ENCODE assay signal across 7 mouse cellular contexts in genomic region chr12:105009370-105010212, GRCm38 (mm10). TPM values are rescaled to one million over a fixed set of nuclear protein-coding genes. Genes with fewer than 3 reads are reported as not detected.
A peak's percentile ranks its signal among the peaks of the same experiment; 100 is the strongest.
DNase-seq lines count a peak whose midpoint lies in the region; ATAC-seq and TF ChIP-seq lines count a peak whose summit lies in the region.

TSS of gene Syne3 (minus strand) at chr12:105009809.

- TF ChIP-seq CTCF in Patski (IDR thresholded peaks at IDR 0.05): no peak

- H3K9me3 ChIP-seq in limb, embryonic 14.5 days (ENCODE audit: control insufficient read depth, low read length): no peaks in the 10 kb centered on the region
- H3K9me3 ChIP-seq in midbrain, embryonic 16.5 days (replicated peaks; ENCODE audit: control insufficient read depth, low read length, poor library complexity, severe bottlenecking): no peaks in the 10 kb centered on the region

- H3K4me3 ChIP-seq in limb, embryonic 14.5 days (replicated peaks; ENCODE audit: low read length): peak within 1 kb of the TSS; percentile 62
- peak within 1 kb of the TSS; percentile 61 for H3K4me3 ChIP-seq in midbrain, embryonic 16.5 days (ENCODE audit: low read depth, low read length)

- WGBS in limb, embryonic 14.5 days: under 1% methylated on average over 40 of the region's 66 CpGs
- WGBS in midbrain, embryonic 16.5 days: under 1% methylated on average over 35 of the region's 66 CpGs

- CTCF ChIA-PET in Patski (lab: Charles Lee): interaction anchor here (0.6 kb wide), 1 partner anchor 53 kb away, joined by 4 read pairs; no protein-coding TSS in a partner anchor

- in situ Hi-C loops in Patski (cut with MboI; ENCODE audit: low pct_unique_long_range_greater_than_20kb): no loop called here

- POLR2A ChIA-PET in Patski (lab: Charles Lee): no interaction called here

- no peak for DNase-seq in Patski (ENCODE audit: low read depth, low spot score)
- peak; percentile 74 for DNase-seq in c-Kit-negative CD71-positive TER-119-positive erythroid progenitor cells, embryonic 14.5 days (ENCODE audit: low read depth, low spot score)
- peak; percentile 79 for DNase-seq in gastrocnemius, postnatal 25 days
- DNase-seq in induced T-regulatory cell, adult 2 months (ENCODE audit: low read depth): peak; percentile 89
- peak; percentile 32 for DNase-seq in limb, embryonic 14.5 days (ENCODE audit: low spot score)
- peak; percentile 90 to 94 for DNase-seq in spleen, postnatal 10 days (ENCODE audit: low spot score in 2 of 2)

- H3K4me2 ChIP-seq in limb, embryonic 14.5 days (replicated peaks; ENCODE audit: low read depth, low read length, severe bottlenecking): peak within 1 kb of the TSS; percentile 98
- peak within 1 kb of the TSS; percentile 97 for H3K4me2 ChIP-seq in midbrain, embryonic 16.5 days (ENCODE audit: low read length)

- no peak for TF ChIP-seq POLR2A in limb, embryonic 14.5 days (IDR thresholded peaks at IDR 0.05; ENCODE audit: borderline replicate concordance, extremely low read depth, insufficient read depth, insufficient read length)

- peak within 1 kb of the TSS; percentile 64 for H3K9ac ChIP-seq in limb, embryonic 14.5 days (ENCODE audit: low read depth, low read length, severe bottlenecking)
- H3K9ac ChIP-seq in midbrain, embryonic 16.5 days (ENCODE audit: low read depth, low read length): peak within 1 kb of the TSS; percentile 68

- no peak within 1 kb of the TSS for H3K27ac ChIP-seq in limb, embryonic 14.5 days (replicated peaks; ENCODE audit: low read depth, low read length)
- H3K27ac ChIP-seq in midbrain, embryonic 16.5 days (ENCODE audit: low read length): no peak within 1 kb of the TSS

- no peaks in the 10 kb centered on the region for H3K36me3 ChIP-seq in limb, embryonic 14.5 days (ENCODE audit: control insufficient read depth, insufficient read depth, low read length)
- no peaks in the 10 kb centered on the region for H3K36me3 ChIP-seq in midbrain, embryonic 16.5 days (ENCODE audit: control insufficient read depth, insufficient read depth, low read length)

- H3K27me3 ChIP-seq in Patski: no peaks in the 10 kb centered on the region
- H3K27me3 ChIP-seq in limb, embryonic 14.5 days (ENCODE audit: control insufficient read depth, insufficient read depth, low read length): peaks cover 13% of the 10 kb centered on the region
- H3K27me3 ChIP-seq in midbrain, embryonic 16.5 days (ENCODE audit: control insufficient read depth, insufficient read depth, low read depth, low read length): peaks cover 34% of the 10 kb centered on the region

- peak; percentile 65 for ATAC-seq in Patski
- ATAC-seq in limb, embryonic 14.5 days (ENCODE audit: low FRiP score, low read depth): peak; percentile 47
- ATAC-seq in midbrain, embryonic 16.5 days: peak; percentile 37

- H3K4me1 ChIP-seq in limb, embryonic 14.5 days (ENCODE audit: control insufficient read depth, insufficient read depth, low read length): peaks cover 28% of the 10 kb centered on the region
- H3K4me1 ChIP-seq in midbrain, embryonic 16.5 days (ENCODE audit: control insufficient read depth, insufficient read depth, low read length): peaks cover 11% of the 10 kb centered on the region

RNA-seq across cellular contexts. Expression of gene Syne3, which starts in this region (rescaled TPM):
- polyA plus RNA-seq in Patski (2021): 14.2 TPM
- total RNA-seq in gastrocnemius, postnatal 25 days (2021): 1 to 10 TPM; 3.2 to 4.6 TPM
- polyA plus RNA-seq in limb, embryonic 14.5 days (2012; rRNA removed): 2.6 and 3.0 TPM in 2 replicates
- 1.2 and 2.0 TPM in 2 replicates for polyA plus RNA-seq in limb, embryonic 14.5 days (2014; fragmentation: Nextera tagmentation; extraction: Ambion mirVana)
- polyA plus RNA-seq in midbrain, embryonic 16.5 days (2015; fragmentation: Nextera tagmentation; extraction: Ambion mirVana): 0.16 and 0.25 TPM in 2 replicates

Comparison
In these comparisons a context has a peak if more than half of its experiments do, and no peak if none do; other contexts are left out.
1. Peak in ATAC-seq, H3K4me3 ChIP-seq, H3K9ac ChIP-seq and H3K4me2 ChIP-seq in midbrain, embryonic 16.5 days; RNA of the gene not detected or under 1 TPM.